Mouse (Mus musculus) liver, postnatal 0 days (tissue): ENCODE results near the gene Nthl1.
A peak's percentile ranks its signal among the peaks of the same experiment; 100 is the strongest.

ENCODE experiments used
- CTCF ChIP-seq: sonication (generic); IDR thresholded peaks from 2 replicates; pipeline ENCODE4 v1.5.1; 2016; ENCODE audit warnings: antibody characterized with exemption, low read depth
- EP300 ChIP-seq: IDR thresholded peaks from 2 replicates; pipeline ENCODE4 v1.6.1; 2016; ENCODE audit warnings: antibody characterized with exemption, low read depth, mild to moderate bottlenecking

- peak; percentile 98 for TF ChIP-seq CTCF
- no peak for TF ChIP-seq EP300
Measured at GRCm38 (mm10) chr17:24628646-24629045, 3.8 kb upstream of the Nthl1 start.
